Mouse (Mus musculus): ENCODE data around the gene Mat2a.

- TF ChIP-seq ZKSCAN1 (IDR thresholded peaks at IDR 0.05; ENCODE audit: borderline replicate concordance, low read depth, low read length) = no peak
- peak; percentile 77 for TF ChIP-seq ELF1 (IDR thresholded peaks at IDR 0.05; ENCODE audit: low read depth, low read length)
- TF ChIP-seq BHLHE40 (IDR thresholded peaks at IDR 0.05; ENCODE audit: low read depth, low read length) = no peak
- TF ChIP-seq EP300 (IDR thresholded peaks at IDR 0.05; ENCODE audit: low read length) = no peak
- 0 out of 2 replicates have a peak, but pooled peaks have one; percentile 11 for TF ChIP-seq MAFK (IDR thresholded peaks at IDR 0.05; ENCODE audit: insufficient replicate concordance, low read length)
- TF ChIP-seq KAT2A (IDR thresholded peaks at IDR 0.05; ENCODE audit: insufficient replicate concordance, low read length) = no peak
- TF ChIP-seq ZC3H11A (IDR thresholded peaks at IDR 0.05; ENCODE audit: low read depth, low read length) = no peak
- no peak; the same call in 1 of the 2 replicates for TF ChIP-seq ZMIZ1 (IDR thresholded peaks at IDR 0.05; ENCODE audit: low read depth, low read length)
- TF ChIP-seq CTCF (conservative IDR thresholded peaks at IDR 0.05 in 1 of 2, IDR thresholded peaks at IDR 0.05 in 1 of 2; ENCODE audit: low read depth in 2 of 2, low read length in 2 of 2) = 0 out of 4 replicates have a peak, but pooled peaks of 1 of the 2 experiments have one; percentile 24
- peak; percentile 67 for TF ChIP-seq POLR2A (IDR thresholded peaks at IDR 0.05; ENCODE audit: low read depth, low read length)
- no peak for TF ChIP-seq ZNF384 (IDR thresholded peaks at IDR 0.05; ENCODE audit: low read depth, low read length)
- TF ChIP-seq MAZ (IDR thresholded peaks at IDR 0.05; ENCODE audit: low read depth, low read length) = 0 out of 2 replicates have a peak, but pooled peaks have one; percentile 7
- no peak for TF ChIP-seq GABPA (IDR thresholded peaks at IDR 0.05; ENCODE audit: insufficient replicate concordance, low read depth, low read length)
These were observed 49.2 kb downstream of the Mat2a start, which contains the start of gene Vamp8 for GRCm38 (mm10) chr6:72389941-72390771.

All from CH12.LX (cell line).